Mouse (Mus musculus): ENCODE measurements around the gene Arpc1a.

GRCm38 (mm10) chr5:145096195-145096594 is 12.6 kb downstream of the Arpc1a start:
- no peak for TF ChIP-seq POLR2A (IDR thresholded peaks at IDR 0.05; ENCODE audit: control insufficient read depth, extremely low read depth, insufficient read depth, low read length, poor library complexity)
- no peak for TF ChIP-seq CTCF (IDR thresholded peaks at IDR 0.05; ENCODE audit: borderline replicate concordance, control insufficient read depth, extremely low read depth, insufficient read depth, low read length, poor library complexity)

Measured in thymus, adult 2 months (tissue).